Mouse (Mus musculus) retina, embryonic 14.5 days (tissue): ENCODE measurements at regions not wholly inside any gene's neighbourhood (a gene's known extent, or its start where the extent isn't known, plus 50 kb on each side); places are given as distances from the start of the nearest gene placed in this dataset.

ENCODE experiments used
- DNase-seq: peaks from one replicate; pipeline ENCODE4 v3.0.0-alpha.2; 2015; ENCODE audit warnings: low spot score

DNA sequence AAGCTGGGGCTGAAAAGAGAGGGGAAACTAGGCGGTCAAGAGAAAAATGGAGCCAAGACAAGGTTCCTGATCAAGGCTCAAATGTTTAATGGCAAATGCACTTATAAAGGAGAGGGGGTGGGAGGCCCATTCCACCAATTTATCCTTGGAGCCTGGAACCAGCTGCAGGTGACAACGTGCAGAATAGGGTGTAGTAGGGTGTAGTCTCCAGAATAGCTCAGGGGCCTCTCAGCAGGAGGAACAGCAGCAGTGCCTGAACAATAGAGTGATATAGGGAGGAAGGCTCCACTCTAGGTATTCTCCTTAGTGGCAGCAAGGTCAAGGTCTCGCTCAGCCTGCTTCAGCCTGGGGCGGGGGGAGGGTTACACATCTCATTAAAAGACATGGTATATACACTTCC is 451.7 kb downstream of the Ube2dnl2 start:
- no peak for DNase-seq

DNA sequence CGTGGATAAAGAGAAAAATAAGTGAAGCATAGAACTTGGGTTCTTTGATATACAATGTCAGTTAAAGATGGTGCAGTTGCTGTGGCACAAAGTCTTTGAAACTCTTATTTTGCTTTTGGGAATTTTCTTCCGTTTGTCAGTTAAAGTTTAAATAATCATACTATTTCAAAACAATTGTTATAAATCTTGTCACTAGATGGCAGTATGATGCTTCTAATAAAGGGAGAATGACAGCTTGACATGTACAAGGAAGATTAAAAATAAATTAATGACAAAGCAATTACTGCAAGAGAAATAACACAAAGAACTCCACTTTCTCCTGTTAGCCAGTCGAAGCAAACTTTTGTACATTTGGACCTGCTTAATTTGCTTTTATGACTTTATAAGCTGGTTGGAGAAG is 489.0 kb downstream of the Ube2dnl2 start:
- peak; percentile 67 for DNase-seq
